Mouse (Mus musculus) forebrain, embryonic 16.5 days (tissue): ENCODE measurements around the gene Cenpm. TPM values are rescaled to one million over a fixed set of nuclear protein-coding genes. Genes with fewer than 3 reads are reported as not detected.
A peak's percentile ranks its signal among the peaks of the same experiment; 100 is the strongest.

ENCODE experiments used
- ATAC-seq: fragments of 200-750 bp; cut with Nextera tagmentation; 2 replicates; pipeline ENCODE4 v1.8.0; 2017; ENCODE audit warnings: mild to moderate bottlenecking, moderate library complexity
- H3K27ac ChIP-seq: fragments of 300-500 bp; sonication (generic); 2 replicates; pipeline ENCODE4 v1.5.1; 2014; ENCODE audit warnings: low read length, control low read depth
- H3K27me3 ChIP-seq: fragments of 300-500 bp; sonication (generic); replicated peaks from 2 replicates; pipeline ENCODE4 v1.6.1; 2014; ENCODE audit warnings: low read length; ENCODE audit not compliant: control insufficient read depth, insufficient read depth
- H3K36me3 ChIP-seq: fragments of 300-500 bp; sonication (generic); 2 replicates; pipeline ENCODE4 v1.6.1; 2014; ENCODE audit not compliant: control insufficient read depth, insufficient read depth
- H3K4me1 ChIP-seq: fragments of 300-500 bp; sonication (generic); replicated peaks from 2 replicates; pipeline ENCODE4 v1.6.1; 2014; ENCODE audit warnings: low read length; ENCODE audit not compliant: control insufficient read depth, insufficient read depth
- H3K4me2 ChIP-seq: fragments of 300-500 bp; sonication (generic); 2 replicates; pipeline ENCODE4 v1.6.1; 2014; ENCODE audit warnings: mild to moderate bottlenecking, low read length, control low read depth
- H3K4me3 ChIP-seq: fragments of 300-500 bp; sonication (generic); replicated peaks from 2 replicates; pipeline ENCODE4 v1.5.1; 2014; ENCODE audit warnings: mild to moderate bottlenecking, low read length, control low read depth
- H3K9ac ChIP-seq: fragments of 300-500 bp; sonication (generic); replicated peaks from 2 replicates; pipeline ENCODE4 v1.6.1; 2014; ENCODE audit warnings: low read depth, low read length, control low read depth
- H3K9me3 ChIP-seq: fragments of 300-500 bp; sonication (generic); 2 replicates; pipeline ENCODE4 v1.6.1; 2016; ENCODE audit warnings: low read length; ENCODE audit not compliant: control insufficient read depth
- WGBS: fragments of 180-500 bp; shearing (Covaris S2); extraction: QIAGEN DNeasy Blood & Tissue Kit; methylation state at CpG from one replicate; pipeline ENCODE4 v1.1.7; 2014; 5-methylcytosine and 5-hydroxymethylcytosine counted together
- polyA plus RNA-seq: library from polyadenylated mRNA; unstranded; fragments of >200 nt; fragmentation: Nextera tagmentation; extraction: Ambion mirVana; gene quantifications from 2 replicates; pipeline ENCODE4 v1.2.1, GENCODE M21; 2015

Gene Cenpm
- polyA plus RNA-seq, 1 experiment from 2014 or later = 29.8 TPM

- Histone ChIP-seq H3K9ac (peak within 1 kb of the TSS; percentile 57), H3K27ac (no peak within 1 kb of the TSS), H3K4me3 (peak within 1 kb of the TSS; percentile 48), H3K27me3 (peaks cover 51% of the 10 kb centered on the region), H3K4me1 (peaks cover 30% of the 10 kb centered on the region), H3K9me3 (no peaks in the 10 kb centered on the region), H3K36me3 (no peaks in the 10 kb centered on the region), H3K4me2 (peak within 1 kb of the TSS; percentile 70)
- no peak for ATAC-seq
- WGBS = under 1% methylated on average over 30 of the region's 34 CpGs
Observed at GRCm38 (mm10) chr15:82212752-82213063, 31.8 kb downstream of the Cenpm start, which contains the start of gene Shisa8. TSS of gene Shisa8 (minus strand) at chr15:82212815.

GRCm38 (mm10) chr15:82211911-82212751 lies 32.4 kb downstream of the Cenpm start:
- peaks cover 34% of the 10 kb centered on the region for H3K4me1 ChIP-seq
- peak; percentile 47 for ATAC-seq
- H3K27me3 ChIP-seq = peaks cover 54% of the 10 kb centered on the region
- H3K9me3 ChIP-seq = no peaks in the 10 kb centered on the region
- peak overlapping the region; percentile 57 for H3K9ac ChIP-seq
- H3K36me3 ChIP-seq = no peaks in the 10 kb centered on the region
- H3K27ac ChIP-seq = no peak overlapping the region
- under 1% methylated on average over 111 of the region's 112 CpGs for WGBS
- H3K4me2 ChIP-seq = peak overlapping the region; percentile 70
- H3K4me3 ChIP-seq = peak overlapping the region; percentile 48

GRCm38 (mm10) chr15:82211281-82211680 lies 33.3 kb downstream of the Cenpm start:
- H3K27ac ChIP-seq = no peak overlapping the region
- H3K4me3 ChIP-seq = peak overlapping the region; percentile 48
- H3K4me2 ChIP-seq = peak overlapping the region; percentile 70
- no peak overlapping the region for H3K9ac ChIP-seq
- no peaks in the 10 kb centered on the region for H3K36me3 ChIP-seq
- peaks cover 62% of the 10 kb centered on the region for H3K27me3 ChIP-seq
- no peak for ATAC-seq
- H3K4me1 ChIP-seq = peaks cover 34% of the 10 kb centered on the region
- no peaks in the 10 kb centered on the region for H3K9me3 ChIP-seq
- 2% methylated on average over 10 of the region's 11 CpGs for WGBS

GRCm38 (mm10) chr15:82210801-82211200 lies 33.7 kb downstream of the Cenpm start:
- Histone ChIP-seq H3K27ac (no peak overlapping the region), H3K36me3 (no peaks in the 10 kb centered on the region), H3K4me1 (peaks cover 34% of the 10 kb centered on the region), H3K9ac (no peak overlapping the region), H3K4me3 (no peak overlapping the region), H3K4me2 (no peak overlapping the region), H3K9me3 (no peaks in the 10 kb centered on the region), H3K27me3 (peaks cover 62% of the 10 kb centered on the region)
- 46% methylated on average over 1 of the region's 1 CpGs for WGBS
- ATAC-seq = no peak

- no peak for ATAC-seq
- Histone ChIP-seq H3K4me3 (no peak overlapping the region), H3K4me1 (peaks cover 39% of the 10 kb centered on the region), H3K4me2 (no peak overlapping the region), H3K9ac (no peak overlapping the region), H3K27me3 (peaks cover 57% of the 10 kb centered on the region), H3K36me3 (peaks cover 4% of the 10 kb centered on the region; the same call in 1 of the 2 replicates), H3K27ac (no peak overlapping the region), H3K9me3 (no peaks in the 10 kb centered on the region)
- 78% methylated on average over 13 of the region's 13 CpGs for WGBS
Observed at GRCm38 (mm10) chr15:82209295-82210050, 35.1 kb downstream of the Cenpm start.

DNA sequence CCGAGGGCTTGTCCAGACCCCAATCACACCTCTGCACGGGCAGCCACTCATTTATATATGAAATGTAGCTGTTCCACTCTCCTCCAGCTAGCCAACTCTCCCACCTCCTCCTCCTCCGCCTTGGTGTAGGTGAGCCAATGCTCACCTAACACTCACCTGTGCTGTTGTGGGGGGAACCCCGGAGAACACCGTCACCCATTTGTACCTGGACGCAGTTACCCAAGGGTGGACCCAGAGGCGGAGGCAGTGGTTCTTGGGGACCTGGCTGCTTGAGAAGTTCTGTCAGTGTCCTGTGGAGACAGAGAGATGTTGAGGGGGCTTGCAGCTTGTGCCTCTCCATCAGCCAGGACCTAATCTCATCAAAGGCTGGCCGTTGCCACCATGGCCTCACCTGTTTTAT lies 36.2 kb downstream of the Cenpm start:
- Histone ChIP-seq H3K4me2 (no peak overlapping the region), H3K27me3 (peaks cover 49% of the 10 kb centered on the region), H3K4me3 (no peak overlapping the region), H3K36me3 (peaks cover 6% of the 10 kb centered on the region; the same call in 1 of the 2 replicates), H3K4me1 (peaks cover 41% of the 10 kb centered on the region), H3K9me3 (no peaks in the 10 kb centered on the region), H3K9ac (no peak overlapping the region), H3K27ac (no peak overlapping the region)
- no peak for ATAC-seq
- 89% methylated on average over 8 of the region's 8 CpGs for WGBS

DNA sequence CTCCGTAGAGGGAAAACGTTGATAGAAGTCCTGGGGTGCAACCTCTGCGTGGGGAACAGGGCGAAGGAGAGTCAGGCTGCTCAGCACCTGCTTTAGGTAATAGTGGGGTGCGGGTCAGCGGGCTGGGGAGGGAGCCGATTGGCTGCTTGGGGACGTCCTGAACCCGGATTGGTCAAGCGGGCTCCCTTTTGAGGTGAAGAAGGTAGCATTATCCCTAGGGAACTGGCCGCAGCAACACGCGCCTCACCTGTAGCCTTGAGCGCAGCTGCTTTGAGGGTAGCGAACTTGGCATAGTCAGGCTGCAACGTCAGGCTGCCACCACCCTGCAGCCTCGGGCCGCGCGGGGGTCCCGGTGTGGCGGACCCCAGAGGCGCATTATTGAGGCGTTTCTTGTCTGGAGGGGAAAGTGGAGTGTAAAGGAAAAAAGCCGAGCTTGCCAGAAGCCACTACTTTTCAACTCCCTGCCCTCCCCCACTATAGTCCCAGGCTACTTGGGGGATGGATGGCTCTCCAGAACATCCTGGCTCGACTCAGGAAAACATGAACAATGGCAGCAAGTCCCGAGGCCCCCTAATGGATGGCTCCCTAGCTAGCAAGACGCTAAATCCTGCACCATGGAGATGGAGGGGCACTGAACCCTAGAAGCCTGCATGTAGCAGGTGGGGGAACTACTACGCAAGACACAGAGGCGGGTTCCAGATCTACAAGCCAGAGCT lies 36.9 kb downstream of the Cenpm start:
- Histone ChIP-seq H3K36me3 (peaks cover 6% of the 10 kb centered on the region; the same call in 1 of the 2 replicates), H3K27me3 (peaks cover 43% of the 10 kb centered on the region), H3K9ac (no peak overlapping the region), H3K27ac (no peak overlapping the region), H3K4me1 (peaks cover 40% of the 10 kb centered on the region), H3K4me3 (no peak overlapping the region), H3K4me2 (no peak overlapping the region), H3K9me3 (no peaks in the 10 kb centered on the region)
- no peak for ATAC-seq
- WGBS = 18% methylated on average over 30 of the region's 30 CpGs

- Histone ChIP-seq H3K36me3 (peaks cover 9% of the 10 kb centered on the region), H3K27ac (no peak overlapping the region), H3K9me3 (no peaks in the 10 kb centered on the region), H3K4me1 (peaks cover 34% of the 10 kb centered on the region), H3K4me2 (no peak overlapping the region), H3K4me3 (no peak overlapping the region), H3K9ac (0 out of 2 replicates have a peak overlapping the region, but pooled peaks have one; percentile 12), H3K27me3 (peaks cover 37% of the 10 kb centered on the region)
- 12% methylated on average over 34 of the region's 34 CpGs for WGBS
- no peak for ATAC-seq
Observed at GRCm38 (mm10) chr15:82207105-82207459, 37.5 kb downstream of the Cenpm start.
